Mouse (Mus musculus) CH12.LX (cell line): ENCODE measurements around the gene Fgfr2.

ENCODE experiments used
- CTCF ChIP-seq, 2 experiments: IDR thresholded peaks in 1 of 2; conservative IDR thresholded peaks in 1 of 2; 2 replicates each; pipeline ENCODE4 v1.5.1; 2011 to 2012; ENCODE audit warnings: low read depth in 2 of 2, low read length in 2 of 2, improper control_type of control experiment in 1 of 2, inconsistent platforms in 1 of 2, mild to moderate bottlenecking in 1 of 2, moderate library complexity in 1 of 2
- E2F4 ChIP-seq: IDR thresholded peaks from 2 replicates; pipeline ENCODE4 v1.6.1; 2011; ENCODE audit warnings: low read depth, low read length, improper control_type of control experiment; ENCODE audit not compliant: insufficient replicate concordance
- JUND ChIP-seq: conservative IDR thresholded peaks from 2 replicates; pipeline ENCODE4 v1.6.1; 2011; ENCODE audit warnings: low read depth, low read length, improper control_type of control experiment
- MAX ChIP-seq: IDR thresholded peaks from 2 replicates; pipeline ENCODE4 v1.6.1; 2011; ENCODE audit warnings: low read length, improper control_type of control experiment
- MXI1 ChIP-seq: IDR thresholded peaks from 2 replicates; pipeline ENCODE4 v1.6.1; 2011; ENCODE audit warnings: mild to moderate bottlenecking, low read depth, low read length, improper control_type of control experiment
- POLR2A ChIP-seq: IDR thresholded peaks from 2 replicates; pipeline ENCODE4 v1.6.1; 2011; ENCODE audit warnings: low read depth, mild to moderate bottlenecking, improper control_type of control experiment, low read length
- POLR2AphosphoS2 ChIP-seq: IDR thresholded peaks from 2 replicates; pipeline ENCODE4 v1.6.1; 2011; ENCODE audit warnings: low read depth, low read length, improper control_type of control experiment
- SIN3A ChIP-seq: IDR thresholded peaks from 2 replicates; pipeline ENCODE4 v1.6.1; 2012; ENCODE audit warnings: low read length, improper control_type of control experiment, inconsistent platforms
- SMC3 ChIP-seq: IDR thresholded peaks from 2 replicates; pipeline ENCODE4 v1.6.1; 2011; ENCODE audit warnings: low read depth, low read length, improper control_type of control experiment
- ZKSCAN1 ChIP-seq: IDR thresholded peaks from 2 replicates; pipeline ENCODE4 v1.6.1; 2012; ENCODE audit warnings: low read depth, inconsistent platforms, low read length, improper control_type of control experiment, borderline replicate concordance

DNA sequence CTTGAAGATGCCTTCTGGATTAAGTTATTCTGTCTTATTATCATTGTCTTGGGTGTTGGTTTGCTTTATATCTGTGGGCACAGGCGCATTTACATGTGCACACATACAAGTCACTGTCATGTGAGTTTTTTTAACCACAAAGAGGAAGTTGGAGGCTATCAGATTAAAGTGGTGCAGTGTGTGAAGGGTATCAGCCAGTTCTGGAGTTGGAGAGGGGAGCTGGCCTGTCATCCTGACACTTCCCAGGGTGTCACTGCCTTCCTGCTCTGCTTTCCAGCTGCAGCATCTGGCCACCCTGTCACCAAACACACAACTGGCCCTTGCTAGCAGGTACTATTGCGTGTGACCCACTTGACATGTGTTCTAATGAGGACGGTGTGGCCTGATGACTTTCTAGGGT lies 436.6 kb downstream of the Fgfr2 start:
- TF ChIP-seq MAX (no peak), POLR2AphosphoS2 (no peak), MXI1 (no peak), SMC3 (no peak), SIN3A (no peak), CTCF (conservative IDR thresholded peaks at IDR 0.05 in 1 of 2, IDR thresholded peaks at IDR 0.05 in 1 of 2; ENCODE audit: low read depth in 2 of 2, low read length in 2 of 2) (no peak), JUND (no peak), POLR2A (no peak), E2F4 (no peak), ZKSCAN1 (no peak)
